Mouse (Mus musculus) midbrain, embryonic 12.5 days (tissue): Measurements from ENCODE around the gene Tdrd7. TPM values are rescaled to one million over a fixed set of nuclear protein-coding genes. Genes with fewer than 3 reads are reported as not detected.

Experiments
- ATAC-seq: fragments of 200-750 bp; cut with Nextera tagmentation; 2 replicates; pipeline ENCODE4 v1.8.0; 2017; ENCODE audit warnings: low read depth, moderate TSS enrichment, moderate library complexity; ENCODE audit not compliant: low FRiP score
- H3K27ac ChIP-seq: fragments of 300-500 bp; sonication (generic); replicated peaks from 2 replicates; pipeline ENCODE4 v1.5.1; 2016; ENCODE audit warnings: mild to moderate bottlenecking
- H3K27me3 ChIP-seq: fragments of 300-500 bp; sonication (generic); 2 replicates; pipeline ENCODE4 v1.6.1; 2016; ENCODE audit warnings: mild to moderate bottlenecking
- H3K36me3 ChIP-seq: fragments of 300-500 bp; sonication (generic); 2 replicates; pipeline ENCODE4 v1.6.1; 2016
- H3K4me1 ChIP-seq: fragments of 300-500 bp; sonication (generic); 2 replicates; pipeline ENCODE4 v1.6.1; 2016
- H3K4me2 ChIP-seq: fragments of 300-500 bp; sonication (generic); replicated peaks from 2 replicates; pipeline ENCODE4 v1.6.1; 2016; ENCODE audit warnings: mild to moderate bottlenecking, moderate library complexity
- H3K4me3 ChIP-seq: fragments of 300-500 bp; sonication (generic); 2 replicates; pipeline ENCODE4 v1.5.1; 2016; ENCODE audit warnings: mild to moderate bottlenecking
- H3K9ac ChIP-seq: fragments of 300-500 bp; sonication (generic); replicated peaks from 2 replicates; pipeline ENCODE4 v1.6.1; 2016; ENCODE audit warnings: mild to moderate bottlenecking, moderate library complexity
- H3K9me3 ChIP-seq: fragments of 300-500 bp; sonication (generic); 2 replicates; pipeline ENCODE4 v1.6.1; 2016; ENCODE audit warnings: mild to moderate bottlenecking
- WGBS: fragments of 180-500 bp; shearing (Covaris S2); methylation state at CpG from one replicate; pipeline ENCODE4 v1.1.7; 2016; 5-methylcytosine and 5-hydroxymethylcytosine counted together
- polyA plus RNA-seq: library from polyadenylated mRNA; unstranded; fragments of >200 nt; fragmentation: Nextera tagmentation; extraction: Ambion mirVana; gene quantifications from 2 replicates; pipeline ENCODE4 v1.2.1, GENCODE M21; 2016

Tdrd7 gene
- polyA plus RNA-seq, 1 experiment from 2014 or later: 12.0 TPM

DNA sequence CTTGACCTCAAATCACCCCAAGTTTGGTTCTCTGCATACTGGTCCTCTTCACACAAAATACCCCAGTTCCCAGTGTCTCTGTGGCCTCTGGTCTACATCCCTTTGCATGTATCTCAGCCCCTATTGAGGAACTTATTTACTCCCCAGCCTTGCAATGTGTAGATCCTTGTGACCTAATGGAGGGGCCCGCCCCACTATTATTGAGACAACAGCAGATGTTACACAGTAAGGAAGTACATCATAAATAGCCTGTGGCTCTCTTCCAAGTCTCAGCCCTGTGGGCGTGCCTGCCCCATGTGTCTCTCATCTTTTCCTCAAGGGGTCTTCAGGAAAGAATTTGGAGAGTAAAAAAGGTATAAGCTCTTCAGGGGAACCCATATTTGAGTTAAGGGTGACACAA lies 111.8 kb downstream of the Tdrd7 start:
- no peak overlapping the region for H3K9ac ChIP-seq
- H3K27ac ChIP-seq: no peak overlapping the region
- no peak overlapping the region for H3K4me2 ChIP-seq
- WGBS: 86% methylated on average over 2 of the region's 2 CpGs
- no peak for ATAC-seq
- H3K36me3 ChIP-seq: no peaks in the 10 kb centered on the region
- no peak overlapping the region for H3K4me3 ChIP-seq
- no peaks in the 10 kb centered on the region for H3K4me1 ChIP-seq
- H3K9me3 ChIP-seq: no peaks in the 10 kb centered on the region
- H3K27me3 ChIP-seq: no peaks in the 10 kb centered on the region

DNA sequence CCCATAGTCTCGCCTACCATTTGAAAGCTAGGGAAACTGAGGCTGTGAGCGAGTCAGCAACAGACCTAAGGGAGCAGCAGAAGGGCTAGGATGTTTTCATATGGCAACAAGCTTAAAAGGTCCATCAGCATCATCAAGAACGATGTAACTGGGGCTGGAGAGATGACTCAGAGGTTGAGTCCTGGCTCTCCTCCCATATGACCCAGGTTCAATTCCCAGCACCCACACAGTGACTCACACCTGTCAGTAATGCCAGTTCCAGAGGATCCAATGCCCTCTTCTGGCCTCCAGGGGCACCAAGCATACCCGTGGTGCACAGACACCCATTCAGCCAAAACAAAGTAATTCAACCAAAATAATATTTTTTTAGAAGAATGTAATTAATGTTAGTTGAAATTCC lies 115.1 kb downstream of the Tdrd7 start:
- Histone ChIP-seq H3K4me1 (peaks cover 6% of the 10 kb centered on the region; the same call in 1 of the 2 replicates), H3K27ac (no peak overlapping the region), H3K4me2 (no peak overlapping the region), H3K36me3 (no peaks in the 10 kb centered on the region), H3K27me3 (no peaks in the 10 kb centered on the region), H3K9ac (no peak overlapping the region), H3K9me3 (no peaks in the 10 kb centered on the region), H3K4me3 (no peak overlapping the region)
- ATAC-seq: no peak
- 82% methylated on average over 4 of the region's 4 CpGs for WGBS

DNA sequence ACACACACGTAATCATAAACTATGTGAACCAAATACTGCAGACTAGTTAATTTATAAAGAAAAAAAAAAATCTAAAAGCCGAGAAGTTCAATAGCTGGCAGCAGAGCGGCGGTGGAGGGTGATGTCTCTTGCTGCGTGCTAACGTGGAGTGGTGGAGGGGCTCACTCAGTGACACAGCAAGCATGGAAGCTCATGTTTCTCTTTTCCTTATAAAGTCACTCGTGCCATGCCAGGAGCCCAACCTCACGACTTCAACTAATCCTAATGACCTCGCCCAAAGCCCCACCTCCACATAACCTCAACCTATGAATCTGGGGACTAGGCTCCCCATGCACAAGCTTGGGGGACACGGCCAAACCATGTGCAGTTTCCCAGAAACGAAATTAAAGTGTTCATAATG lies 117.4 kb downstream of the Tdrd7 start:
- H3K36me3 ChIP-seq: no peaks in the 10 kb centered on the region
- H3K9me3 ChIP-seq: no peaks in the 10 kb centered on the region
- no peak overlapping the region for H3K4me2 ChIP-seq
- 82% methylated on average over 11 of the region's 11 CpGs for WGBS
- peaks cover 7% of the 10 kb centered on the region; the same call in 1 of the 2 replicates for H3K4me1 ChIP-seq
- H3K9ac ChIP-seq: no peak overlapping the region
- no peak for ATAC-seq
- H3K27me3 ChIP-seq: no peaks in the 10 kb centered on the region
- no peak overlapping the region for H3K27ac ChIP-seq
- no peak overlapping the region for H3K4me3 ChIP-seq

Other genes with a start within 250 kb of the Tdrd7 start
- gene Aldh1b1, start 166.3 kb upstream of the Tdrd7 start, polyA plus RNA-seq: 8.6 and 9.0 TPM in 2 replicates
- 63.3 and 69.5 TPM in 2 replicates for gene Igfbpl1, start 138.4 kb upstream of the Tdrd7 start, polyA plus RNA-seq
- gene Stra6l, start 116.7 kb upstream of the Tdrd7 start, polyA plus RNA-seq: 0.81 and 1.3 TPM in 2 replicates
- gene Ccdc180, start 75.0 kb upstream of the Tdrd7 start, polyA plus RNA-seq: 0.05 TPM in 1 of 2 replicates, not detected in the other
- gene Tmod1, start 73.6 kb downstream of the Tdrd7 start, polyA plus RNA-seq: 1.0 and 1.7 TPM in 2 replicates
- gene Ncbp1, start 173.3 kb downstream of the Tdrd7 start, polyA plus RNA-seq: 111 and 113 TPM in 2 replicates
- gene Tstd2, start 173.4 kb downstream of the Tdrd7 start, polyA plus RNA-seq: 52.6 and 59.5 TPM in 2 replicates
- 30.6 and 31.4 TPM in 2 replicates for gene Xpa, start 231.0 kb downstream of the Tdrd7 start, polyA plus RNA-seq